Mouse (Mus musculus) induced T-regulatory cell, adult 2 months (primary cell): ENCODE measurements around the gene Gm21900.
"Not testable (repeated sequence)": the region's sequence is repeated elsewhere in the genome, so short reads cannot be mapped to it uniquely, and the experiment has no call there.

Experiments
- DNase-seq: peaks from one replicate; pipeline ENCODE4 v3.0.0-alpha.2; 2012; ENCODE audit warnings: low read depth

The Gm21900 gene

DNA sequence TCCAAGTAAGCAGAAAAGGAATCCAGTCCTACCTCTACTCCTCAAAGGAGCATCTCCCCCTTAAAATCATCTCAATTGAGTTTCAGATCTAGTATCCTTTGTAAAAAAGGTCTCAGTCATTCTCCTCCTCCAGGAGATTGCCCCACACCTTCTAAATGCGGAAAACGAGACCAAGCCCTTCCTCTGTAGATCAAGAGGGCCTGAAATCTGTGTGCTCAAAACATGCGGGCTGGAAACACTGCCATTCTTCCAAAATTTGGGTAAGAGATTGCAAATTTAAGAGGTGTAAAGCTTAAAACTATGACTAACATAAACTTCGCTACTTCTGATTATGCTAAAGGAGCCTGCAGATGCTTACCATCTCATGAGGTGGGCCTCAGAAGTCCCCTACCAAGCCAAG is at the start of gene Gm21900:
Gm21900 (plus strand) TSS at position 301 of the 400 bp plus-strand sequence.
- DNase-seq, result not testable (repeated sequence)

DNA sequence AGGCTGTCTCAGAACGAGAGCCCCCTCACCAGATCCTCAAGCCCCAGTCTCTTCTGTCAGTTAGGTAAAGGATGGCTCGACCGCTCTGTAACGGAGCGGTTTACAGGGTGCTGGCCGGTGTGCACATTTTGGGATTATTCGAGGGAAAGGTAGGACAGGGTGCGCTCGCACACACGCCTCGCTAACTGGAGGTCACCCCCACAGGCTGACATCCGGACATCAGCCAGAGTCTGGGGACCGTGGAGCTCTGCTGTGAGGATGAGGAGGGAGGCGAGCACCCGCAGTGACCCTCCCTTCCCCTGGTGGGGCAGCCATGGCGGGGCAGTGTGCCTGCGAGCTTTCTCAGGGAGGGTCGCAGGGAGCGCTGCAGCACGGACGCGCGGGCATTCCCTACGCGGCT is 27.4 kb downstream of the Gm21900 start:
- not testable (repeated sequence) for DNase-seq
